10 mouse cellular contexts compared by ENCODE assay signal in the genomic region with DNA sequence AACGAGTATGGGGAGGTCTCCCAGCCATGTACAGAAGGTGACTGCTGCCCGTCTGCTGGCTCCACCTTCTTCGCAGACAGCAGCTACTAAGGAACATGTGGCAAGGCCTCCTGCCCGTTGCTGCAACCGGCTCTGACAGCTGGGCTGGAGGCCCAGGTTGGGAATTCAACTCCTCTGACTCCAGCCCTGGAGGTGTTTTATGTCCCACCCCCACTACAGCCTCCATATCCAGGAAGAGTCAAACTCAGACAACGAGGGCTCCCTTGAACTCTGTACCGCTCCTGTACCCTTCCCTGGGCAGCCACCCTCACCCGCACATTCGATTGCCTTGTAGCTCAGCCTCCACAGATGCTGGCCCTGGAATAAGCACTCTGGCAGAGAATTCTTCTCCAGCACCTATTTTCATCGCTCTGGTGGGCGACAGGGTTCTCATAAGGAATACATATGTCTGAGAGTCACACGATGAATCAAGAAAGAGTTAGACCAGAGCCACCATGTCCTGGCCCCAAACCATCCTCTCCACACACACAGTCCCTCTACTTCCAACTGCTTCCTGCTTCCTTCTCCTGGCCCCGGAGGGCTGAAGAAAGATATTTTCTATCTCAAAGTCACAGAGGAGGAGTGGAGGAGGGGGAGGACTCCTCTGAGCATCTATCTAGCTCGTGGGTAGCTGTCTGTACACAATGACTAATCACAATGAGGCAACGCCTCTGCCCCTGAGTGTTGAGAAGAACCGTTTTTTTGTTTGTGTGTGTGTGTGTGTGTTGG. TPM values are rescaled to one million over a fixed set of nuclear protein-coding genes. Genes with fewer than 3 reads are reported as not detected.
A peak's percentile ranks its signal among the peaks of the same experiment; 100 is the strongest.
DNase-seq lines count a peak whose midpoint lies in the region; ATAC-seq and TF ChIP-seq lines count a peak whose summit lies in the region.
"Had no signal": no experiment of that assay in that cellular context is flagged by ENCODE, and none has a peak within 500 bp of the region (broad histone marks: within the 10 kb centered on the region; RNA-seq: fewer than 3 reads in every experiment).

No protein-coding gene starts in this region.

- ATAC-seq in embryonic facial prominence, embryonic 13.5 days (ENCODE audit: insufficient number of reproducible peaks, insufficient read depth, low FRiP score, low TSS enrichment, low read depth): no peak
- ATAC-seq in liver, embryonic 15.5 days (ENCODE audit: insufficient read depth): peak; percentile 76
- ATAC-seq: forebrain, postnatal 0 days had no signal

- no peak overlapping the region for H3K4me3 ChIP-seq in layer of hippocampus, adult 2 months
- no peak overlapping the region for H3K4me3 ChIP-seq in embryonic facial prominence, embryonic 13.5 days
- H3K4me3 ChIP-seq in liver, embryonic 15.5 days (replicated peaks): no peak overlapping the region

- H3K27me3 ChIP-seq in embryonic facial prominence, embryonic 13.5 days: no peaks in the 10 kb centered on the region
- no peaks in the 10 kb centered on the region for H3K27me3 ChIP-seq in liver, embryonic 15.5 days

- H3K9ac ChIP-seq in embryonic facial prominence, embryonic 13.5 days: no peak overlapping the region
- H3K9ac ChIP-seq in liver, embryonic 15.5 days: 0 out of 2 replicates have a peak overlapping the region, but pooled peaks have one; percentile 4
- H3K9ac ChIP-seq: forebrain, postnatal 0 days had no signal

- H3K4me2 ChIP-seq in embryonic facial prominence, embryonic 13.5 days: peak overlapping the region; percentile 12; the same call in 1 of the 2 replicates
- H3K4me2 ChIP-seq in liver, embryonic 15.5 days: peak overlapping the region; percentile 48

- no peaks in the 10 kb centered on the region for H3K36me3 ChIP-seq in embryonic facial prominence, embryonic 13.5 days
- H3K36me3 ChIP-seq in liver, embryonic 15.5 days (replicated peaks): no peaks in the 10 kb centered on the region

- peak in 1 of 2 experiments; percentile 48 for DNase-seq in layer of hippocampus, adult 2 months (ENCODE audit: low spot score in 2 of 2)
- DNase-seq in layer of hippocampus, postnatal 10 days (ENCODE audit: low spot score in 2 of 2): no peak
- DNase-seq in R1 (ENCODE audit: low read depth, low spot score): peak; percentile 45
- no peak for DNase-seq in embryo, embryonic 10.5 days (ENCODE audit: low spot score)
- DNase-seq in embryo, embryonic 11 days: no peak
- DNase-seq: spleen, adult 18-20 months had no signal

- no peaks in the 10 kb centered on the region for H3K9me3 ChIP-seq in embryonic facial prominence, embryonic 13.5 days
- H3K9me3 ChIP-seq in liver, embryonic 15.5 days (replicated peaks): no peaks in the 10 kb centered on the region

- peak overlapping the region; percentile 59; the same call in 1 of the 2 replicates for H3K27ac ChIP-seq in layer of hippocampus, adult 2 months
- no peak overlapping the region for H3K27ac ChIP-seq in embryonic facial prominence, embryonic 13.5 days
- peak overlapping the region; percentile 74 for H3K27ac ChIP-seq in liver, embryonic 15.5 days (replicated peaks)

- TF ChIP-seq CTCF in layer of hippocampus, adult 2 months (conservative IDR thresholded peaks at IDR 0.05): no peak

- H3K4me1 ChIP-seq in embryonic facial prominence, embryonic 13.5 days: peaks cover 6% of the 10 kb centered on the region
- peaks cover 34% of the 10 kb centered on the region for H3K4me1 ChIP-seq in liver, embryonic 15.5 days (replicated peaks)

- WGBS in embryonic facial prominence, embryonic 13.5 days: 69% methylated on average over 16 of the region's 16 CpGs
- 38% methylated on average over 16 of the region's 16 CpGs for WGBS in liver, embryonic 15.5 days (ENCODE audit: insufficient replicate concordance)

RNA-seq across cellular contexts. Expression of a gene that starts 12.2 kb away (rescaled TPM):
- not detected for total RNA-seq in layer of hippocampus, adult 2 months (2021)
- under 1 TPM in 1 of 2 experiments, not detected in 1; 0.78 TPM for total RNA-seq in layer of hippocampus, postnatal 10 days (2021)
- polyA plus RNA-seq in embryonic facial prominence, embryonic 13.5 days (2015; fragmentation: Nextera tagmentation; extraction: Ambion mirVana): not detected in 2 replicates
- polyA plus RNA-seq in liver, embryonic 15.5 days (2015; fragmentation: Nextera tagmentation; extraction: Ambion mirVana): 0.20 TPM in 1 of 2 replicates, not detected in the other
- total RNA-seq: adrenal gland, postnatal 36 days; forebrain, postnatal 0 days had no signal
- polyA plus RNA-seq: forebrain, postnatal 0 days had no signal

RNA-seq across cellular contexts. Expression of a gene that starts 42.1 kb away (rescaled TPM):
- total RNA-seq in layer of hippocampus, adult 2 months (2021): 1 to 10 TPM; 2.2 to 2.6 TPM
- total RNA-seq in layer of hippocampus, postnatal 10 days (2021): 1 to 10 TPM; 3.9 to 4.4 TPM
- polyA plus RNA-seq in embryonic facial prominence, embryonic 13.5 days (2015; fragmentation: Nextera tagmentation; extraction: Ambion mirVana): 4.1 and 4.5 TPM in 2 replicates
- 2.9 and 3.8 TPM in 2 replicates for polyA plus RNA-seq in liver, embryonic 15.5 days (2015; fragmentation: Nextera tagmentation; extraction: Ambion mirVana)
